Mouse (Mus musculus) embryonic facial prominence, embryonic 15.5 days (tissue): Measurements from ENCODE around the gene Susd3. TPM values are rescaled to one million over a fixed set of nuclear protein-coding genes. Genes with fewer than 3 reads are reported as not detected.

Experiments used
- ATAC-seq: fragments of 200-750 bp; cut with Nextera tagmentation; 2 replicates; pipeline ENCODE4 v1.8.0; 2017; ENCODE audit warnings: low read depth, moderate TSS enrichment; ENCODE audit not compliant: insufficient number of reproducible peaks, low FRiP score, low TSS enrichment
- H3K27ac ChIP-seq: fragments of 300-500 bp; sonication (generic); replicated peaks from 2 replicates; pipeline ENCODE4 v1.5.1; 2015; ENCODE audit warnings: mild to moderate bottlenecking, inconsistent platforms
- H3K27me3 ChIP-seq: fragments of 300-500 bp; sonication (generic); 2 replicates; pipeline ENCODE4 v1.6.1; 2015; ENCODE audit warnings: inconsistent platforms
- H3K36me3 ChIP-seq: fragments of 300-500 bp; sonication (generic); 2 replicates; pipeline ENCODE4 v1.6.1; 2015; ENCODE audit warnings: mild to moderate bottlenecking, inconsistent platforms
- H3K4me1 ChIP-seq: fragments of 300-500 bp; sonication (generic); 2 replicates; pipeline ENCODE4 v1.6.1; 2015; ENCODE audit warnings: inconsistent platforms
- H3K4me2 ChIP-seq: fragments of 300-500 bp; sonication (generic); replicated peaks from 2 replicates; pipeline ENCODE4 v1.6.1; 2015; ENCODE audit warnings: mild to moderate bottlenecking, inconsistent platforms
- H3K4me3 ChIP-seq: fragments of 300-500 bp; sonication (generic); replicated peaks from 2 replicates; pipeline ENCODE4 v1.5.1; 2015; ENCODE audit warnings: mild to moderate bottlenecking, inconsistent platforms
- H3K9ac ChIP-seq: fragments of 300-500 bp; sonication (generic); 2 replicates; pipeline ENCODE4 v1.6.1; 2015; ENCODE audit warnings: inconsistent platforms
- H3K9me3 ChIP-seq: fragments of 300-500 bp; sonication (generic); replicated peaks from 2 replicates; pipeline ENCODE4 v1.6.1; 2016; ENCODE audit warnings: inconsistent platforms
- WGBS: fragments of 180-500 bp; shearing (Covaris S2); methylation state at CpG from one replicate; pipeline ENCODE4 v1.1.7; 2015; 5-methylcytosine and 5-hydroxymethylcytosine counted together
- polyA plus RNA-seq: library from polyadenylated mRNA; unstranded; fragments of >200 nt; fragmentation: Nextera tagmentation; extraction: Ambion mirVana; gene quantifications from 2 replicates; pipeline ENCODE4 v1.2.1, GENCODE M21; 2015

Gene Susd3
- polyA plus RNA-seq, result 2.3 and 3.7 TPM in 2 replicates

GRCm38 (mm10) chr13:49248467-49248862 is at the start of gene Susd3:
TSS of gene Susd3 (minus strand) at chr13:49248706.
- peaks cover 10% of the 10 kb centered on the region for H3K4me1 ChIP-seq
- H3K9me3 ChIP-seq, result no peaks in the 10 kb centered on the region
- no peak within 1 kb of the TSS for H3K27ac ChIP-seq
- 16% methylated on average over 8 of the region's 8 CpGs for WGBS
- peak within 1 kb of the TSS; percentile 87 for H3K4me2 ChIP-seq
- H3K36me3 ChIP-seq, result no peaks in the 10 kb centered on the region
- H3K9ac ChIP-seq, result 0 out of 2 replicates have a peak within 1 kb of the TSS, but pooled peaks have one; percentile 9
- ATAC-seq, result no peak
- H3K27me3 ChIP-seq, result peaks cover 27% of the 10 kb centered on the region
- H3K4me3 ChIP-seq, result peak within 1 kb of the TSS; percentile 48

DNA sequence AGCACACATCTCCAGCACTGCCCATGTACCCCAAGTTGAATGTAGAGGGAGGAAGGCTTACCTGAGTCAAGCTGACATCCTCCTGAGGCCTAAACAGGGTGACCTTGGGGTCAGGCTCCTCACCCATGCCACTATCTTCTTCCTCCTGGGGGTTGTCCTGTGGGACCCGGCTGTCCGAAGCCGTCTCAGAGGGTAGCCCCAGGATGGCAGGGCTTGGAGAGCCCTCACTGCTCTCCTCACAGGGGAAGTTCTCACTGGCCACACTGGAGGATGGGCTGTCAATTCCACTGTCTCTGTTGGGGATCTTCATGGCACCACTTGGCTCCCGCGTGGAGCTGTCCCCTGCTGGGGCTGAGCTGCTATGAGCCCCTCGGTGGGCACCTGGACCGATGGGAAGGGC is 47.8 kb upstream of the Susd3 start:
- Histone ChIP-seq H3K36me3 (no peaks in the 10 kb centered on the region), H3K4me2 (no peak overlapping the region), H3K9ac (no peak overlapping the region), H3K27ac (no peak overlapping the region), H3K4me3 (no peak overlapping the region), H3K27me3 (no peaks in the 10 kb centered on the region), H3K4me1 (no peaks in the 10 kb centered on the region), H3K9me3 (no peaks in the 10 kb centered on the region; the same call in 1 of the 2 replicates)
- ATAC-seq, result 0 out of 2 replicates have a peak, but pooled peaks have one; percentile 54
- WGBS, result 84% methylated on average over 7 of the region's 7 CpGs

- no peak for ATAC-seq
- no peaks in the 10 kb centered on the region; the same call in 1 of the 2 replicates for H3K9me3 ChIP-seq
- H3K36me3 ChIP-seq, result no peaks in the 10 kb centered on the region
- H3K27me3 ChIP-seq, result no peaks in the 10 kb centered on the region
- 64% methylated on average over 9 of the region's 9 CpGs for WGBS
- no peak overlapping the region for H3K4me2 ChIP-seq
- H3K9ac ChIP-seq, result no peak overlapping the region
- no peak overlapping the region for H3K4me3 ChIP-seq
- H3K4me1 ChIP-seq, result no peaks in the 10 kb centered on the region
- H3K27ac ChIP-seq, result no peak overlapping the region
Observed at GRCm38 (mm10) chr13:49294108-49294507, 45.6 kb upstream of the Susd3 start.

DNA sequence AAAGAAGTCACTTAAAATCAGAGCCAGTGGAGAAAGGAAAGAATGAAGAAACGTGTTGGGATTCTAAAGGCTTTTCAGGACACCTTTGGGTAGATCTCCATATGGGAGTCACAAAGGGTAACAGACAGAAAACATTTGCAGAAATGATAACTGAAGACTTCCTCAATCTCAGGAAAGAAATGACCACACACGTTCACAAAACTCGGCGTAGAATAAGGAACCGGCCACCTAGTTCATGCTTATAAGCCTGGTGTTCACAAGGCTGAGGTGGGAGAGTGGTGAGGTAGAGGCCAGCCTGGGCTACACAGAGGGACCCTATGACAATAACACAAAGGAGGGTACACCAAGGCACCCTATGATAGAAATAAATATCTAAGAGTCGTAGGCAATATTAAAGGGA is 43.4 kb upstream of the Susd3 start:
- no peak for ATAC-seq
- Histone ChIP-seq H3K4me2 (no peak overlapping the region), H3K27me3 (no peaks in the 10 kb centered on the region), H3K27ac (no peak overlapping the region), H3K9ac (no peak overlapping the region), H3K9me3 (no peaks in the 10 kb centered on the region; the same call in 1 of the 2 replicates), H3K4me1 (no peaks in the 10 kb centered on the region), H3K4me3 (no peak overlapping the region), H3K36me3 (no peaks in the 10 kb centered on the region)
- WGBS, result 88% methylated on average over 6 of the region's 6 CpGs

DNA sequence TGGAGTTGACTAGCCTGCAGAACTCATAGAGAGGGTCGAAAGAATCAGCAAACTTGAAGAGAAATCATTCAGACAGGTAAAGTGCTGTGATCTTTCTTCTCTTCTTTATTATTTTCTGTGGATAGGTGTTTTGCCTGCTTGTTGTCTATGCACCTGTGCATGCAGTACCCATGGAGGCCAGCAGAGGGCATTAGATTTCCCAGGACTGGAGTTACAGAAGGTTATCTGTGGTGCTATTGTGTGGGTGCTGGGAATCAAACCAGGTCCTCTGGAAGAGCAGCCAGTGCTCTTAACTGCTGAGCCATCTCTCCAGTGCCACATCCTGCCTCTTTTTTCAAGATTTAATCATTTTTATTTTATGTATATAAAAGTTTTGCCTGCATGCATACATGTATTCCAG is 42.9 kb upstream of the Susd3 start:
- H3K4me3 ChIP-seq, result no peak overlapping the region
- H3K27ac ChIP-seq, result no peak overlapping the region
- H3K4me2 ChIP-seq, result no peak overlapping the region
- ATAC-seq, result no peak
- H3K9me3 ChIP-seq, result no peaks in the 10 kb centered on the region; the same call in 1 of the 2 replicates
- H3K9ac ChIP-seq, result no peak overlapping the region
- no peaks in the 10 kb centered on the region for H3K36me3 ChIP-seq
- no peaks in the 10 kb centered on the region for H3K27me3 ChIP-seq
- WGBS, result 68% methylated on average over 1 of the region's 1 CpGs
- H3K4me1 ChIP-seq, result no peaks in the 10 kb centered on the region

DNA sequence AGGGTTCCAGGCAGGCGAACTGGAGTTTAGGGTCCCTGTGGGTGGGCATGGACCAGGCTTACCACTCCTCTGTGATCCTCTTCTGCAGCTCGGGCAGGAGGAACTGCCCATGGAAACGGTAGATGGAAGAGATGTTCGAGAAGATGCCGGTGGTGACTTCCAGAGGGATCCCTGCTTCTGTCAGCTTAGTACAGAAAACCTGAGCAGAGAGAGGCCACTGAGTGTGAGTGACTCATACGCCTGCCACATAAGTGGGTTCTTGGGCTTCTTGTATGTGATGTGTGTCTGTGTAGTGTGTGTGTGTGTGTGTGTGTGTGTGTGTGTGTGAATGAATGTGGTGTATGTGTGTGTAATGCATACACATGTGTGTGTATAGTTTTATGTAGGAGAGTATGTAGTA is 38.7 kb upstream of the Susd3 start:
- Histone ChIP-seq H3K4me1 (no peaks in the 10 kb centered on the region), H3K4me2 (no peak overlapping the region), H3K27me3 (no peaks in the 10 kb centered on the region), H3K27ac (no peak overlapping the region), H3K36me3 (no peaks in the 10 kb centered on the region), H3K9me3 (no peaks in the 10 kb centered on the region; the same call in 1 of the 2 replicates), H3K4me3 (no peak overlapping the region), H3K9ac (no peak overlapping the region)
- 88% methylated on average over 6 of the region's 6 CpGs for WGBS
- ATAC-seq, result no peak

GRCm38 (mm10) chr13:49286750-49287149 is 38.2 kb upstream of the Susd3 start:
- ATAC-seq, result no peak
- Histone ChIP-seq H3K36me3 (no peaks in the 10 kb centered on the region), H3K27me3 (no peaks in the 10 kb centered on the region), H3K27ac (no peak overlapping the region), H3K9ac (no peak overlapping the region), H3K4me1 (no peaks in the 10 kb centered on the region), H3K4me2 (no peak overlapping the region), H3K4me3 (no peak overlapping the region), H3K9me3 (no peaks in the 10 kb centered on the region; the same call in 1 of the 2 replicates)
- WGBS, result 73% methylated on average over 3 of the region's 3 CpGs

- no peaks in the 10 kb centered on the region for H3K4me1 ChIP-seq
- H3K27me3 ChIP-seq, result no peaks in the 10 kb centered on the region
- no peak overlapping the region for H3K4me3 ChIP-seq
- no peak overlapping the region for H3K9ac ChIP-seq
- H3K36me3 ChIP-seq, result no peaks in the 10 kb centered on the region
- H3K4me2 ChIP-seq, result no peak overlapping the region
- WGBS, result 52% methylated on average over 9 of the region's 9 CpGs
- H3K27ac ChIP-seq, result no peak overlapping the region
- no peaks in the 10 kb centered on the region for H3K9me3 ChIP-seq
- ATAC-seq, result no peak
Observed at GRCm38 (mm10) chr13:49283686-49284085, 35.2 kb upstream of the Susd3 start.

GRCm38 (mm10) chr13:49282168-49282567 is 33.7 kb upstream of the Susd3 start:
- Histone ChIP-seq H3K36me3 (no peaks in the 10 kb centered on the region), H3K9ac (no peak overlapping the region), H3K4me2 (no peak overlapping the region), H3K4me3 (no peak overlapping the region), H3K27ac (no peak overlapping the region), H3K4me1 (no peaks in the 10 kb centered on the region), H3K27me3 (no peaks in the 10 kb centered on the region), H3K9me3 (no peaks in the 10 kb centered on the region)
- 68% methylated on average over 2 of the region's 2 CpGs for WGBS
- no peak for ATAC-seq

DNA sequence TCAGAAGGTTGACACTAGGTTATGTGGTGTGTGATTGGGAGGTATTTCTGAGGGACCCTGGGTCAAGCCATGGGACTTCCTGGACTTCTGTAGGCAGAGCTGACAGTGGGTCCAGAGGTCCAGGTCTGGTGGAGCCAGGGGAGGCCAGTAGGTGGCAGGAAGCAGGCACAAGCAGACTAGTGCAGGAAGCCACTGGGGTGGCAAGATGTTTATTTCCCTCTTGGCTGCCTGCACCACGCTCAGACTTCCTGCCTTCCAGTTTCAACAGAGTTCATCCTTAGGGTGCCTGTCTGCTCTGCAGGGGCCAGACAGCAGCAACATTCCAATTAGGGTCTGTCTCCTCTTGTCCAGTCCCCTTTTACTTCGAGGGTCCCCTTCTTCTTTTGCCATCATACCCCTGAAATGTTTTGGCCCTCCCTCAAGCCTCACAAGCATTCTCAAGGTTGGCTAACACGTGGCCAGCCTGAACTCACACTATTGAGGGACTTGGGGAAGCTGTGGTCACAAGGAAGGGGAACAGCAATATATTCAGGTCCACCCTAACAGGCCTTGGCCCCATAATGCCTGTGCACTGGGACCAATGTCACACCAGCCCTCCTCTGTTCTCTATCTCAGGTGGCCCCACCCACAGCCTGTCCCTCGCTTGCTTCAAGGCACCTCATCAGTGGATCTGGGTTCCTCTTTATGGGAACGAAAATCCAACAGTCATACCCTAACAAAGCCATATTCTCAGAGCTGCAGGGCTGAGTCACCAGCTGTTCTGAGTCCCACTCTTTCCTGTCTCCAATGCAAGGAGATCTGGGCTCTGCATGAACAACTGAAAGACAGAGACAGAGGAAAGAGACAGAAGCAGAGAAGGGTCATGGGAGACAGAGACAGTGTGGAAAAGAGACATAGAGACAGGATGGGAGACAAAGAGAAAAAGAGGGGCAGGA is 23.6 kb upstream of the Susd3 start:
- Histone ChIP-seq H3K4me1 (no peaks in the 10 kb centered on the region), H3K4me3 (no peak overlapping the region), H3K36me3 (no peaks in the 10 kb centered on the region), H3K27me3 (no peaks in the 10 kb centered on the region), H3K9me3 (no peaks in the 10 kb centered on the region), H3K9ac (no peak overlapping the region), H3K4me2 (no peak overlapping the region), H3K27ac (no peak overlapping the region)
- WGBS, result 54% methylated on average over 5 of the region's 5 CpGs
- no peak for ATAC-seq

- ATAC-seq, result no peak
- H3K36me3 ChIP-seq, result no peaks in the 10 kb centered on the region
- WGBS, result 80% methylated on average over 8 of the region's 8 CpGs
- no peaks in the 10 kb centered on the region for H3K9me3 ChIP-seq
- H3K27me3 ChIP-seq, result no peaks in the 10 kb centered on the region
- no peaks in the 10 kb centered on the region for H3K4me1 ChIP-seq
- H3K27ac ChIP-seq, result no peak overlapping the region
- no peak overlapping the region for H3K4me2 ChIP-seq
- no peak overlapping the region for H3K4me3 ChIP-seq
- no peak overlapping the region for H3K9ac ChIP-seq
Observed at GRCm38 (mm10) chr13:49270500-49270899, 22.0 kb upstream of the Susd3 start.
